Mouse (Mus musculus): ENCODE results near the gene Ermard. TPM values are rescaled to one million over a fixed set of nuclear protein-coding genes. Genes with fewer than 3 reads are reported as not detected.

The Ermard gene
- polyA plus RNA-seq (2015; fragmentation: Illumina TruSeq; extraction: RNeasy Lipid Tissue Mini Kit (QIAGEN cat#74804); ENCODE audit: insufficient read depth, low replicate concordance), result 149 TPM

GRCm38 (mm10) chr17:15041175-15041729, at the start of gene Ermard, which contains the start of the genes Tcte3 and Gm3448:
Gene Ermard (plus strand): TSS chr17:15041208.
Gene Tcte3 (minus strand): TSS chr17:15041488.
Gene Gm3448 (minus strand): TSS chr17:15041537.

GRCm38 (mm10) chr17:15009706-15010413, 31.1 kb upstream of the Ermard start, which contains the start of gene Gm3435:
Gene Gm3435 (plus strand): TSS chr17:15010176.

Other genes starting within 250 kb of the Ermard start
- gene Wdr27, start 98.0 kb upstream of the Ermard start, polyA plus RNA-seq (2015; fragmentation: Illumina TruSeq; extraction: RNeasy Lipid Tissue Mini Kit (QIAGEN cat#74804); ENCODE audit: insufficient read depth, low replicate concordance), result 1.8 TPM
- gene 1600012H06Rik, start 98.0 kb upstream of the Ermard start, polyA plus RNA-seq (2015; fragmentation: Illumina TruSeq; extraction: RNeasy Lipid Tissue Mini Kit (QIAGEN cat#74804); ENCODE audit: insufficient read depth, low replicate concordance), result 37.0 TPM
- 77.2 TPM for gene Phf10, start 79.9 kb upstream of the Ermard start, polyA plus RNA-seq (2015; fragmentation: Illumina TruSeq; extraction: RNeasy Lipid Tissue Mini Kit (QIAGEN cat#74804); ENCODE audit: insufficient read depth, low replicate concordance)
- gene 9030025P20Rik, start 62.7 kb upstream of the Ermard start, polyA plus RNA-seq (2015; fragmentation: Illumina TruSeq; extraction: RNeasy Lipid Tissue Mini Kit (QIAGEN cat#74804); ENCODE audit: insufficient read depth, low replicate concordance), result 26.4 TPM
- not detected for gene Gm3417, start 62.4 kb upstream of the Ermard start, polyA plus RNA-seq (2015; fragmentation: Illumina TruSeq; extraction: RNeasy Lipid Tissue Mini Kit (QIAGEN cat#74804); ENCODE audit: insufficient read depth, low replicate concordance)
- 7.4 TPM for gene Gm3435, start 31.0 kb upstream of the Ermard start, polyA plus RNA-seq (2015; fragmentation: Illumina TruSeq; extraction: RNeasy Lipid Tissue Mini Kit (QIAGEN cat#74804); ENCODE audit: insufficient read depth, low replicate concordance)
- 0.39 TPM for gene Tcte3, start 280 bp downstream of the Ermard start, polyA plus RNA-seq (2015; fragmentation: Illumina TruSeq; extraction: RNeasy Lipid Tissue Mini Kit (QIAGEN cat#74804); ENCODE audit: insufficient read depth, low replicate concordance)
- 4.8 TPM for gene Gm3448, start 329 bp downstream of the Ermard start, polyA plus RNA-seq (2015; fragmentation: Illumina TruSeq; extraction: RNeasy Lipid Tissue Mini Kit (QIAGEN cat#74804); ENCODE audit: insufficient read depth, low replicate concordance)

All from spleen, adult 10 weeks (tissue).